16 mouse cellular contexts compared by ENCODE assay signal in genomic region chr15:97104048-97104447, GRCm38 (mm10). TPM values are rescaled to one million over a fixed set of nuclear protein-coding genes. Genes with fewer than 3 reads are reported as not detected.
"Had no signal": no experiment of that assay in that cellular context is flagged by ENCODE, and none has a peak within 500 bp of the region (broad histone marks: within the 10 kb centered on the region; RNA-seq: fewer than 3 reads in every experiment).

No protein-coding gene starts in this region.

- H3K27me3 ChIP-seq: kidney, embryonic 15.5 days; limb, embryonic 13.5 days; lung, embryonic 15.5 days; neural tube, embryonic 12.5 days had no signal

- H3K4me1 ChIP-seq: midbrain, embryonic 10.5 days; neural tube, embryonic 12.5 days had no signal

- H3K4me3 ChIP-seq: kidney, embryonic 15.5 days; limb, embryonic 13.5 days; lung, embryonic 15.5 days; midbrain, embryonic 10.5 days; neural tube, embryonic 12.5 days had no signal

- H3K4me2 ChIP-seq: kidney, embryonic 15.5 days; limb, embryonic 13.5 days; lung, embryonic 15.5 days; neural tube, embryonic 12.5 days had no signal

- DNase-seq: kidney, postnatal 14 days; left cerebral cortex, postnatal 4 days; lung, postnatal 36 days; midbrain, embryonic 14.5 days; retina, postnatal 1 day; right cerebral cortex, postnatal 4 days; spleen, adult 18-20 months; thymus, adult 18-20 months; thymus, postnatal 14 days had no signal

- H3K27ac ChIP-seq: kidney, embryonic 15.5 days; midbrain, embryonic 10.5 days; neural tube, embryonic 12.5 days had no signal

- H3K9ac ChIP-seq: kidney, embryonic 15.5 days; limb, embryonic 13.5 days; lung, embryonic 15.5 days; neural tube, embryonic 12.5 days had no signal

- H3K9me3 ChIP-seq: kidney, embryonic 15.5 days; limb, embryonic 13.5 days; lung, embryonic 15.5 days; midbrain, embryonic 10.5 days; neural tube, embryonic 12.5 days had no signal

- H3K36me3 ChIP-seq: kidney, embryonic 15.5 days; limb, embryonic 13.5 days; lung, embryonic 15.5 days; midbrain, embryonic 10.5 days; neural tube, embryonic 12.5 days had no signal

RNA-seq across cellular contexts. Expression of gene Slc38a4, which starts 48.3 kb away (rescaled TPM):
- total RNA-seq: megakaryocyte, adult 5-6 weeks; neutrophil, adult 5-6 weeks had no signal
